17 mouse cellular contexts compared by ENCODE assay signal in genomic region chr4:105265678-105266077, GRCm38 (mm10).
DNase-seq lines count a peak whose midpoint lies in the region; ATAC-seq and TF ChIP-seq lines count a peak whose summit lies in the region.
"Had no signal": no experiment of that assay in that cellular context is flagged by ENCODE, and none has a peak within 500 bp of the region (broad histone marks: within the 10 kb centered on the region; RNA-seq: fewer than 3 reads in every experiment).

No protein-coding gene starts in this region.

- no peak for DNase-seq in forebrain, postnatal 0 days
- DNase-seq in layer of hippocampus, postnatal 10 days (ENCODE audit: low spot score in 2 of 2): peak; percentile 20 to 25
- no peak for DNase-seq in layer of hippocampus, adult 11-12 months (ENCODE audit: low spot score)
- DNase-seq in right cerebral cortex, postnatal 10 days (ENCODE audit: low spot score in 2 of 2): peak; percentile 44 to 59
- DNase-seq in right cerebral cortex, adult 2 months (ENCODE audit: low spot score in 2 of 2): no peak
- no peak for DNase-seq in c-Kit-positive CD71-positive TER-119-positive erythroid progenitor cells, embryonic 14.5 days (ENCODE audit: low spot score)
- DNase-seq in thymus, adult 18-20 months: no peak
- DNase-seq: adrenal gland, postnatal 25 days; gastrocnemius, postnatal 25 days; kidney, adult 2 months; kidney, postnatal 36 days; layer of hippocampus, postnatal 36 days; thymus, postnatal 4 days had no signal

- H3K4me1 ChIP-seq in forebrain, postnatal 0 days (ENCODE audit: insufficient read depth): no peaks in the 10 kb centered on the region
- H3K4me1 ChIP-seq in forebrain, embryonic 13.5 days: no peaks in the 10 kb centered on the region
- H3K4me1 ChIP-seq: midbrain, embryonic 12.5 days had no signal

- H3K27ac ChIP-seq in forebrain, postnatal 0 days (ENCODE audit: low read depth, low read length): no peak overlapping the region
- H3K27ac ChIP-seq in forebrain, embryonic 13.5 days: no peak overlapping the region
- H3K27ac ChIP-seq: heart, embryonic 13.5 days; midbrain, embryonic 12.5 days had no signal

- no peak overlapping the region for H3K9ac ChIP-seq in forebrain, postnatal 0 days
- no peak overlapping the region for H3K9ac ChIP-seq in forebrain, embryonic 13.5 days
- H3K9ac ChIP-seq: heart, embryonic 13.5 days; midbrain, embryonic 12.5 days had no signal

- TF ChIP-seq CTCF in forebrain, postnatal 0 days (IDR thresholded peaks at IDR 0.05; ENCODE audit: low read depth): no peak

- 80% methylated on average over 4 of the region's 4 CpGs for WGBS in forebrain, postnatal 0 days
- 88% methylated on average over 4 of the region's 4 CpGs for WGBS in forebrain, embryonic 13.5 days

- ATAC-seq in forebrain, postnatal 0 days: peak; percentile 47; the same call in 1 of the 2 replicates
- no peak for ATAC-seq in forebrain, embryonic 13.5 days

- H3K4me2 ChIP-seq in forebrain, postnatal 0 days (ENCODE audit: low read depth): no peak overlapping the region
- no peak overlapping the region for H3K4me2 ChIP-seq in forebrain, embryonic 13.5 days
- H3K4me2 ChIP-seq: heart, embryonic 13.5 days; liver, embryonic 11.5 days; midbrain, embryonic 12.5 days had no signal

- H3K36me3 ChIP-seq in forebrain, postnatal 0 days (ENCODE audit: insufficient read depth): no peaks in the 10 kb centered on the region
- H3K36me3 ChIP-seq in forebrain, embryonic 13.5 days (ENCODE audit: poor library complexity, severe bottlenecking): no peaks in the 10 kb centered on the region
- H3K36me3 ChIP-seq: heart, embryonic 13.5 days; midbrain, embryonic 12.5 days had no signal

- no peaks in the 10 kb centered on the region for H3K9me3 ChIP-seq in forebrain, postnatal 0 days (ENCODE audit: low read length)
- no peaks in the 10 kb centered on the region for H3K9me3 ChIP-seq in forebrain, embryonic 13.5 days (replicated peaks)
- H3K9me3 ChIP-seq: heart, embryonic 13.5 days; midbrain, embryonic 12.5 days had no signal

- H3K4me3 ChIP-seq in forebrain, postnatal 0 days (ENCODE audit: low read depth, low read length): no peak overlapping the region
- no peak overlapping the region for H3K4me3 ChIP-seq in forebrain, embryonic 13.5 days
- H3K4me3 ChIP-seq: heart, embryonic 13.5 days; midbrain, embryonic 12.5 days had no signal

- H3K27me3 ChIP-seq in forebrain, postnatal 0 days (ENCODE audit: insufficient read depth, low read length): no peaks in the 10 kb centered on the region
- H3K27me3 ChIP-seq in forebrain, embryonic 13.5 days: no peaks in the 10 kb centered on the region
- H3K27me3 ChIP-seq: heart, embryonic 13.5 days; midbrain, embryonic 12.5 days had no signal

Comparison
In these comparisons a context has a peak if more than half of its experiments do, and no peak if none do; other contexts are left out.
1. DNase-seq: peak in layer of hippocampus, postnatal 10 days (2 of 2) and right cerebral cortex, postnatal 10 days (2 of 2); none in forebrain, postnatal 0 days (single experiment), layer of hippocampus, adult 11-12 months (single experiment), right cerebral cortex, adult 2 months (0 of 2), c-Kit-positive CD71-positive TER-119-positive erythroid progenitor cells, embryonic 14.5 days (single experiment) and thymus, adult 18-20 months (0 of 2).